Mouse (Mus musculus) bone marrow, adult 2 months (tissue): ENCODE measurements around the gene Dnlz. TPM values are rescaled to one million over a fixed set of nuclear protein-coding genes. Genes with fewer than 3 reads are reported as not detected.
A peak's percentile ranks its signal among the peaks of the same experiment; 100 is the strongest.

ENCODE experiments used
- H3K27ac ChIP-seq: fragments of 200-500 bp; 2 replicates; pipeline ENCODE4 v1.5.1; 2012; ENCODE audit warnings: low read depth, mild to moderate bottlenecking, control low read depth, inconsistent platforms, low read length; ENCODE audit not compliant: control insufficient read depth, poor library complexity, insufficient read depth
- H3K4me1 ChIP-seq: fragments of 200-500 bp; 2 replicates; pipeline ENCODE4 v1.6.1; 2011; ENCODE audit warnings: low read length; ENCODE audit not compliant: control insufficient read depth, insufficient read depth
- H3K4me3 ChIP-seq: fragments of 200-500 bp; replicated peaks from 2 replicates; pipeline ENCODE3; 2011; ENCODE audit warnings: mild to moderate bottlenecking, low read depth, low read length, control low read depth; ENCODE audit not compliant: control insufficient read depth
- CTCF ChIP-seq: fragments of 200-500 bp; IDR thresholded peaks from 2 replicates; pipeline ENCODE4 v1.5.1; 2011; ENCODE audit warnings: low read length, control low read depth; ENCODE audit not compliant: control insufficient read depth, insufficient read depth
- POLR2A ChIP-seq: fragments of 200-500 bp; IDR thresholded peaks from 2 replicates; pipeline ENCODE4 v1.6.1; 2011; ENCODE audit warnings: low read depth, mild to moderate bottlenecking, control low read depth, low read length, borderline replicate concordance; ENCODE audit not compliant: control insufficient read depth
- WGBS: fragments of 180-500 bp; shearing (Covaris S2); methylation state at CpG from one replicate; pipeline ENCODE4 v1.1.7; 2018; 5-methylcytosine and 5-hydroxymethylcytosine counted together
- polyA plus RNA-seq: library from polyadenylated mRNA; stranded (reverse); fragments of >200 nt; gene quantifications from 2 replicates; pipeline ENCODE4 v1.2.4, GENCODE M21; 2011; ENCODE audit warnings: low replicate concordance; ENCODE audit not compliant: missing spikeins, insufficient read depth, insufficient read length

The Dnlz gene
- polyA plus RNA-seq, 1 experiment: 6.9 TPM

GRCm38 (mm10) chr2:26338302-26339203, 13.4 kb downstream of the Dnlz start:
- Histone ChIP-seq H3K27ac (no peak overlapping the region), H3K4me3 (no peak overlapping the region), H3K4me1 (no peaks in the 10 kb centered on the region)
- no peak for TF ChIP-seq POLR2A
- TF ChIP-seq CTCF: no peak
- WGBS: 86% methylated on average over 9 of the region's 13 CpGs

GRCm38 (mm10) chr2:26330702-26331101, 21.2 kb downstream of the Dnlz start:
- no peak overlapping the region for H3K4me3 ChIP-seq
- TF ChIP-seq POLR2A (no peak), CTCF (no peak)
- no peaks in the 10 kb centered on the region; the same call in 1 of the 2 replicates for H3K4me1 ChIP-seq
- no peak overlapping the region for H3K27ac ChIP-seq
- 80% methylated on average over 6 of the region's 6 CpGs for WGBS

GRCm38 (mm10) chr2:26330056-26330468, 21.8 kb downstream of the Dnlz start:
- no peak overlapping the region for H3K4me3 ChIP-seq
- TF ChIP-seq CTCF (no peak), POLR2A (no peak)
- 96% methylated on average over 4 of the region's 4 CpGs for WGBS

GRCm38 (mm10) chr2:26329402-26329801, 22.5 kb downstream of the Dnlz start:
- Histone ChIP-seq H3K4me1 (no peaks in the 10 kb centered on the region; the same call in 1 of the 2 replicates), H3K27ac (no peak overlapping the region), H3K4me3 (no peak overlapping the region)
- 84% methylated on average over 8 of the region's 8 CpGs for WGBS
- no peak for TF ChIP-seq CTCF
- no peak for TF ChIP-seq POLR2A

More at GRCm38 (mm10) chr2:26330056-26330468, 21.8 kb downstream of the Dnlz start:
- Histone ChIP-seq H3K4me1 (no peaks in the 10 kb centered on the region; the same call in 1 of the 2 replicates), H3K27ac (no peak overlapping the region)

GRCm38 (mm10) chr2:26327852-26328251, 24.1 kb downstream of the Dnlz start:
- no peaks in the 10 kb centered on the region; the same call in 1 of the 2 replicates for H3K4me1 ChIP-seq
- 47% methylated on average over 4 of the region's 4 CpGs for WGBS
- no peak overlapping the region for H3K27ac ChIP-seq
- TF ChIP-seq CTCF (no peak), POLR2A (no peak)
- no peak overlapping the region for H3K4me3 ChIP-seq

GRCm38 (mm10) chr2:26325386-26326181, 26.3 kb downstream of the Dnlz start:
- no peaks in the 10 kb centered on the region; the same call in 1 of the 2 replicates for H3K4me1 ChIP-seq
- TF ChIP-seq POLR2A (no peak), CTCF (peak; percentile 93)
- H3K4me3 ChIP-seq: no peak overlapping the region
- no peak overlapping the region for H3K27ac ChIP-seq
- 60% methylated on average over 15 of the region's 15 CpGs for WGBS

GRCm38 (mm10) chr2:26324917-26325316, 27.0 kb downstream of the Dnlz start:
- no peaks in the 10 kb centered on the region; the same call in 1 of the 2 replicates for H3K4me1 ChIP-seq
- WGBS: 83% methylated on average over 2 of the region's 2 CpGs
- H3K27ac ChIP-seq: no peak overlapping the region

More at GRCm38 (mm10) chr2:26324917-26325316, 27.0 kb downstream of the Dnlz start:
- no peak overlapping the region for H3K4me3 ChIP-seq
- TF ChIP-seq POLR2A (no peak), CTCF (peak; percentile 37; the same call in 1 of the 2 replicates)
